Mouse (Mus musculus) 3T3-L1 (cell line): Measurements from ENCODE around the gene Vmn1r117.
"Not testable (repeated sequence)": the region's sequence is repeated elsewhere in the genome, so short reads cannot be mapped to it uniquely, and the experiment has no call there.

ENCODE experiments used
- DNase-seq: peaks from one replicate; pipeline ENCODE4 v3.0.0-alpha.2; 2015; ENCODE audit warnings: low read depth, low spot score

Gene Vmn1r117

GRCm38 (mm10) chr7:20884021-20884420 is at the start of gene Vmn1r117:
Gene Vmn1r117, minus strand, starts transcription at chr7:20884121.
- not testable (repeated sequence) for DNase-seq

- not testable (repeated sequence) for DNase-seq
Observed at GRCm38 (mm10) chr7:20912247-20912646, 28.3 kb upstream of the Vmn1r117 start, which contains the start of gene Vmn1r118. Gene Vmn1r118, minus strand, starts transcription at chr7:20912347.

GRCm38 (mm10) chr7:20871956-20872355 is 12.0 kb downstream of the Vmn1r117 start, which contains the start of gene Vmn1r116:
Gene Vmn1r116, plus strand, starts transcription at chr7:20872256.
- DNase-seq, result not testable (repeated sequence)

- not testable (repeated sequence) for DNase-seq
Observed at GRCm38 (mm10) chr7:20844885-20845284, 39.0 kb downstream of the Vmn1r117 start, which contains the start of gene Vmn1r115. Gene Vmn1r115, minus strand, starts transcription at chr7:20844985.
